Mouse (Mus musculus): ENCODE results near the gene Pdlim1. TPM values are rescaled to one million over a fixed set of nuclear protein-coding genes. Genes with fewer than 3 reads are reported as not detected.

Gene Pdlim1
- polyA plus RNA-seq, 1 experiment from 2014 or later, result 262 TPM

- no peaks in the 10 kb centered on the region for H3K27me3 ChIP-seq (ENCODE audit: insufficient read depth, poor library complexity, severe bottlenecking)
- no peak overlapping the region for H3K27ac ChIP-seq
- 83% methylated on average over 12 of the region's 12 CpGs for WGBS
- H3K4me1 ChIP-seq, result peaks cover 73% of the 10 kb centered on the region
- peaks cover 9% of the 10 kb centered on the region; the same call in 1 of the 2 replicates for H3K36me3 ChIP-seq
- H3K4me3 ChIP-seq, result no peak overlapping the region
- H3K9me3 ChIP-seq, result no peaks in the 10 kb centered on the region
- no peak for DNase-seq (ENCODE audit: low spot score)
Measured at GRCm38 (mm10) chr19:40299983-40300759, 28.5 kb upstream of the Pdlim1 start.

- Histone ChIP-seq H3K36me3 (peaks cover 13% of the 10 kb centered on the region; the same call in 1 of the 2 replicates), H3K4me1 (peaks cover 66% of the 10 kb centered on the region), H3K4me3 (no peak overlapping the region), H3K27ac (no peak overlapping the region; the same call in 1 of the 2 replicates), H3K27me3 (ENCODE audit: insufficient read depth, poor library complexity, severe bottlenecking) (no peaks in the 10 kb centered on the region), H3K9me3 (no peaks in the 10 kb centered on the region)
- DNase-seq (ENCODE audit: low spot score), result no peak
- 84% methylated on average over 6 of the region's 6 CpGs for WGBS
Measured at GRCm38 (mm10) chr19:40299182-40299581, 27.5 kb upstream of the Pdlim1 start.

DNA sequence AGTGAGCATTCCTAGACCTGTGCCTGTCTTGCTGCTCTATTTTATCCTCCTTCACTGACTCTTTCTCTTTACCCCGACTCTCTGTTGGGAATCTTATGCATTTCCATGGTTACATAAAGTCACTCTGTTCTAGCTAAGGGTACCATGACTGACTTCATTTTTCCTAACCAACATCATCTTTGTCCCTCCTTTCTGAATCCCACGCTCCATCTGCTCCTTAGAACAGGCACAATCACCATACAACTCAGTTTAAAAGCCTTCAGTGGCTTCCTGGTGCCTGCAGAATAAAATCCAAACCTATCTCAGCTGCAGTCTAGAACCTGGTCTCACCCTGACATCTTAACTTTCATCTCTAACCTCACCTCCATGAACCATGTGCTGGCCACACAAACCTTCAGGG, 26.9 kb upstream of the Pdlim1 start:
- Histone ChIP-seq H3K36me3 (peaks cover 19% of the 10 kb centered on the region), H3K4me1 (peaks cover 68% of the 10 kb centered on the region), H3K9me3 (no peaks in the 10 kb centered on the region), H3K27me3 (ENCODE audit: insufficient read depth, poor library complexity, severe bottlenecking) (no peaks in the 10 kb centered on the region), H3K4me3 (no peak overlapping the region), H3K27ac (peak overlapping the region; percentile 85)
- 88% methylated on average over 2 of the region's 2 CpGs for WGBS
- DNase-seq (ENCODE audit: low spot score), result no peak

GRCm38 (mm10) chr19:40297798-40298144, 26.1 kb upstream of the Pdlim1 start:
- WGBS, result 18% methylated on average over 4 of the region's 4 CpGs
- no peak overlapping the region for H3K4me3 ChIP-seq

DNA sequence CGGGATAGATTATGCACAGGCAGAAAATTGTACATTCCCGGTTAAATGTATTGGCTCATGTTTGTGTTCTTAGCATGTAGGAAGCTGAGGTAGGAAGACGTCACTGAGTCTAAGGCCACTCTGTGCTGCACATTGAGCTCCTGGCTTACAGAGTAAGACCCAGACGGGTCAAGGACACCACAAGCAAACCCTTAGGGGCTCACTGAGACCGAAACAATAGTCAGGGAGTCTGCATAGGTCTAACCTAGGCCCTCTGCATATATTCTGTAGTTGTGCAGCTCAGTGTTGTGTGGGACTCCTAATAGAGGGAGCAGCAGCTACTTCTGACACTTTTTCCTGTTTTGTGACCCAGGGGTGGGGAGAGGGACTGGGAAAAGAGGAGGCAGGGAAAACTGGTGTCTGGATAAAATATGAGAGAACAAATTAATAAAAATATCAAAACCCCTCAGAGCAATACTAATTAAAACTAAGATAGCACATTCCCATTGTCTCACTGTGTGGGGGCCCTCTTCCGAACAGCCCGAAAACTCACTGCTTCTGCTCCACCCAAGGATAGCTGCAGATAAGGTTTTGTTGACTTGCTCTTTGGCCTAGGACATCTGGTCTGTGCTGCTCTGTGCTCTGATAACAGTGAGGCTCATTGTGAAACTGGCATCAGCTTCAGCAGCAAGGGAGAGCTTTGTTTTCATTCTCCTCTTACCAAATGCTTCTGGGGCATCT, 25.6 kb upstream of the Pdlim1 start:
- Histone ChIP-seq H3K4me1 (peaks cover 55% of the 10 kb centered on the region), H3K27me3 (ENCODE audit: insufficient read depth, poor library complexity, severe bottlenecking) (no peaks in the 10 kb centered on the region), H3K27ac (peak overlapping the region; percentile 85), H3K36me3 (peaks cover 19% of the 10 kb centered on the region), H3K9me3 (no peaks in the 10 kb centered on the region), H3K4me3 (no peak overlapping the region)
- peak; percentile 88 for DNase-seq (ENCODE audit: low spot score)
- WGBS, result 42% methylated on average over 7 of the region's 7 CpGs

More at GRCm38 (mm10) chr19:40297798-40298144, 26.1 kb upstream of the Pdlim1 start:
- no peak for DNase-seq (ENCODE audit: low spot score)
- Histone ChIP-seq H3K27me3 (ENCODE audit: insufficient read depth, poor library complexity, severe bottlenecking) (no peaks in the 10 kb centered on the region), H3K4me1 (peaks cover 60% of the 10 kb centered on the region), H3K36me3 (peaks cover 19% of the 10 kb centered on the region), H3K27ac (peak overlapping the region; percentile 85), H3K9me3 (no peaks in the 10 kb centered on the region)

- 0 out of 2 replicates have a peak overlapping the region, but pooled peaks have one; percentile 49 for H3K27ac ChIP-seq
- 67% methylated on average over 1 of the region's 1 CpGs for WGBS
- DNase-seq (ENCODE audit: low spot score), result no peak
- no peaks in the 10 kb centered on the region for H3K27me3 ChIP-seq (ENCODE audit: insufficient read depth, poor library complexity, severe bottlenecking)
- peaks cover 46% of the 10 kb centered on the region for H3K4me1 ChIP-seq
- no peak overlapping the region for H3K4me3 ChIP-seq
- no peaks in the 10 kb centered on the region for H3K9me3 ChIP-seq
- H3K36me3 ChIP-seq, result peaks cover 14% of the 10 kb centered on the region
Measured at GRCm38 (mm10) chr19:40294231-40294630, 22.6 kb upstream of the Pdlim1 start.

- WGBS, result 91% methylated on average over 6 of the region's 6 CpGs
- Histone ChIP-seq H3K9me3 (no peaks in the 10 kb centered on the region), H3K27me3 (ENCODE audit: insufficient read depth, poor library complexity, severe bottlenecking) (no peaks in the 10 kb centered on the region), H3K36me3 (peaks cover 13% of the 10 kb centered on the region), H3K4me3 (no peak overlapping the region), H3K4me1 (peaks cover 43% of the 10 kb centered on the region), H3K27ac (0 out of 2 replicates have a peak overlapping the region, but pooled peaks have one; percentile 49)
- no peak for DNase-seq (ENCODE audit: low spot score)
Measured at GRCm38 (mm10) chr19:40293791-40294190, 22.1 kb upstream of the Pdlim1 start.

DNA sequence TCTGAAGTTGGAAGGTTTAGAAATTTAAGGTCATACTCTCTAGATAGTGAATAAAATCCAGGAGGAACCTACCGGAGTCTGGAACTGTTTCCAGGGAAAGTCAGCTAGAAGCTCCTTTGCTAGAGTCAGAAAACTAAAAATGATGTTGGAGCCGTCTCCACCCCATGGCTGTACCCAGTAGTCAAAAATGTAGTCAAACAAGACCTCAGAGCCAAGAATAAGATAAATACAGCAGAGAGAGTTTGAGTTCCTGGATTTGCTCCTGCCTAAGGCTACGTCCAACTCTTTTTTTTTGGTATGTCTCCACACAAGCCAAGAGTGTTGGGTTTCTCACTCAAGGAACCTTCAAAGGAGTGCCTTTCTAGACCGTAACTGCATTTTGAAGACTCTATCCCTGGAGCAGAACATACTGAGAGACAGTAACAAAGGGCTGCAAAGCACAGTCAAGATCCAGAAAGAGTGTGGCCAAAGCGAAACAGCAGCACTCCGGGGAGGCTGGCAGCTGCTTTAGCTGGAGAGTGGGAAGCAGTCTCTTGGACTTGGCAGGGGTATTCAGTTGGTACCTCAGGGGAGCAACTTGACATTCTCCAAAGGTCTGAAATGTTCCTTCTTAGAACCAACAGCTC, 18.6 kb upstream of the Pdlim1 start:
- H3K27me3 ChIP-seq (ENCODE audit: insufficient read depth, poor library complexity, severe bottlenecking), result no peaks in the 10 kb centered on the region
- no peak for DNase-seq (ENCODE audit: low spot score)
- H3K27ac ChIP-seq, result no peak overlapping the region
- no peak overlapping the region for H3K4me3 ChIP-seq
- H3K36me3 ChIP-seq, result peaks cover 13% of the 10 kb centered on the region
- 85% methylated on average over 6 of the region's 6 CpGs for WGBS
- H3K9me3 ChIP-seq, result no peaks in the 10 kb centered on the region
- H3K4me1 ChIP-seq, result peaks cover 22% of the 10 kb centered on the region

GRCm38 (mm10) chr19:40288415-40288814, 16.8 kb upstream of the Pdlim1 start:
- WGBS, result 82% methylated on average over 9 of the region's 9 CpGs
- peaks cover 15% of the 10 kb centered on the region for H3K4me1 ChIP-seq

DNA sequence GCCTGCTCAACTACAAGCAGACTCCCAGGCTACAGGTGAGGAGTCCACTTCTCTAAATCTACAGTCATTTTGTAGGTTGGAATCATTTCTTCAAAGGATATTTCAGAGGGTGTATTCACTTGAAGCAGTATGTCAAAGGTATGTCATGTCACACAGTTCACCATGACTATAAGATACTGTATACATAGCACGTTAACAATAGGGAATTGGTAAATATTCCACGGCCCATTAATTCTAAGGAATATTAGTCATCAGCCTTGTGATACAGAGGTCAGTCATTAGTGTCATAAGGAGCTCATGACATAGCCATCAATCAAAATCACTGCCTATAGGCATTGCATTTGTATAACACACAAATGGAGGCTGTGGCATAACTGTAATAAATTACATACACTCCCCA, 13.1 kb upstream of the Pdlim1 start:
- no peak overlapping the region for H3K27ac ChIP-seq
- 91% methylated on average over 2 of the region's 2 CpGs for whole genome bisulfite sequencing
- H3K9me3 ChIP-seq, result no peaks in the 10 kb centered on the region
- no peaks in the 10 kb centered on the region for H3K27me3 ChIP-seq (ENCODE audit: insufficient read depth, poor library complexity, severe bottlenecking)
- no peak for DNase-seq (ENCODE audit: low spot score)
- no peaks in the 10 kb centered on the region for H3K36me3 ChIP-seq
- no peak overlapping the region for H3K4me3 ChIP-seq
- H3K4me1 ChIP-seq, result peaks cover 15% of the 10 kb centered on the region

More at GRCm38 (mm10) chr19:40288415-40288814, 16.8 kb upstream of the Pdlim1 start:
- Histone ChIP-seq H3K27me3 (ENCODE audit: insufficient read depth, poor library complexity, severe bottlenecking) (no peaks in the 10 kb centered on the region), H3K4me3 (no peak overlapping the region), H3K27ac (no peak overlapping the region), H3K9me3 (no peaks in the 10 kb centered on the region), H3K36me3 (peaks cover 3% of the 10 kb centered on the region; the same call in 1 of the 2 replicates)
- no peak for DNase-seq (ENCODE audit: low spot score)

DNA sequence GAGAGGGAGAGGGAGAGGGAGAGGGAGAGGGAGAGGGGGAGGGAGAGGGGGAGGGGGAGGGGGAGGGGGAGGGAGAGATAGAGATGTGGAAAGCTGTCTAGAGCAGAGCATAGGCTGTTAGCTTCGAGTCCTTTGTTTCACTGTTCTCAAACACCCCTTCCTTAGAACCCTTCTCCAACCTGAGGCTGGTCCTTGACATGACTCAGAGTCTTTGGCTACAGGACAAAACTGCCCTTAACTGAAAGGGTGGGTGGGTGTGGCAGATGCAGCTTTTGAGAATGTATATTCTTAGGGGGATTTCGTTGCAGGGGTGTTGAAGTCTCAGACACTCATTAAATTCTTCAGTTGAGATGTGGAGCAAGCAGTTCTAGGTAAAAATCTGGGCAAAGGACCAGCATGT, 11.8 kb upstream of the Pdlim1 start:
- no peak for DNase-seq (ENCODE audit: low spot score)
- H3K9me3 ChIP-seq, result no peaks in the 10 kb centered on the region
- H3K27me3 ChIP-seq (ENCODE audit: insufficient read depth, poor library complexity, severe bottlenecking), result no peaks in the 10 kb centered on the region
- H3K4me1 ChIP-seq, result peaks cover 16% of the 10 kb centered on the region
- no peak overlapping the region for H3K4me3 ChIP-seq
- WGBS, result 66% methylated on average over 2 of the region's 2 CpGs
- no peak overlapping the region for H3K27ac ChIP-seq
- no peaks in the 10 kb centered on the region for H3K36me3 ChIP-seq

- H3K27me3 ChIP-seq (ENCODE audit: insufficient read depth, poor library complexity, severe bottlenecking), result no peaks in the 10 kb centered on the region
- H3K27ac ChIP-seq, result peak overlapping the region; percentile 89
- H3K36me3 ChIP-seq, result no peaks in the 10 kb centered on the region
- DNase-seq (ENCODE audit: low spot score), result no peak
- no peak overlapping the region for H3K4me3 ChIP-seq
- no peaks in the 10 kb centered on the region for H3K9me3 ChIP-seq
- peaks cover 12% of the 10 kb centered on the region for H3K4me1 ChIP-seq
- 32% methylated on average over 8 of the region's 8 CpGs for WGBS
Measured at GRCm38 (mm10) chr19:40278372-40279023, 6.9 kb upstream of the Pdlim1 start.
